Mouse (Mus musculus) cerebellum, postnatal 14 days (tissue): ENCODE measurements around the gene Col6a3.

Source experiments
- DNase-seq, 2 experiments: peaks; one replicate each; pipeline ENCODE4 v3.0.0; 2021; ENCODE audit warnings: mixed read lengths in 2 of 2

The Col6a3 gene

DNA sequence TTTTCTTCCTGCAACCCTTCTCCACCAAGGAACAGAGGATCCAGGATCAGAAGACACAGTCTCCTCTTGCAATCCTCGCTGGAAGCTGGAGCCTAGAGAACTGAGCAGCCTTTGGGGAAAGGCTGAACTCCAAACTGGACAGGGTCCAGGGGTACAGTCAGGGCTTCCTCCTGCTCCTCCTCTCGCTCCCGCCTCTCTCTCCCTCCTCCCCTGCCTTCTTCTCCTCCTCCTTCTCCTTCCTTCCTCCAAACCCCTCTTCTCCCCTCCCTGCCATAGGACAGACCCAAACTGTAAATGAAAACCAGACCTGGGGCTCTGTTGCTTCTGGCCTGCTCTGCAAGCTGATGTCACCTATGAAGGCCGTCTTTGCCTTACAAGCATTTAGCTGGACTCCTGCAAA, at the start of gene Col6a3:
Col6a3 (minus strand) TSS at position 136 of the 400 bp plus-strand sequence.
- peak; percentile 39 to 54 for DNase-seq

DNA sequence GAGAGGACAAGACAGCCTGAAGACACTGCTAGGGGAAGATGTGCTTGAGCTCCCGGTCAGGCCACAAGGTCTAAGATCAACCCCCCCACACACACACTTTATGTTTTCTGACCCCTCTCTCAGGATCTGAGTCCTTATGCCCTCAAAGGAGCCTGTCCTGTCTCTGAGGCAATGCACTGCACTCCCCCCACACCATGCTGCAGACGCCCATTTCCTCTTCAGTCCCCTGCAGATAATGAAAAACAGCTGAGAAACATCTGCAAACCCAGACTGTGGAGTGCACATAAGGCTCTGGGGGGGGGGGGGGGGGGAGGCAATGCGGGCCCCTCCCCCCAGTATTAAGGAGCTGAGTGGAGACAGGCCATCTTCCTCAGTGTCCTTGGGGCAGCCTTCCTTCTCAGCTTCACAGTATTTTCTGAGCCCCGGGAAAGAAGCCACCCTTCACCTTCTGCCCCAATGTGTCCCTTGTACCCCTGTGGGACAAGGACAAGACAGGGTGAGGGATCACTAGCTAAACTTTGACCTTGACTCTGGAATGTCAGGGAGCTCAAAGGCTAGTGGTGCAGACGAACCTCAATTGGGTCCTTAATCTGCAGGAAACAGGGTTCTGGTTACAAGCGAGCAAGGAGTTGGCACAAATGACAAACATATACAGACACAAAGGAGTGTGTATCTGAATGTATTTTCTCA, 42.1 kb upstream of the Col6a3 start:
- no peak for DNase-seq

- DNase-seq: no peak
Measured at GRCm38 (mm10) chr1:90876486-90877270, 32.9 kb upstream of the Col6a3 start.

- DNase-seq: no peak
Measured at GRCm38 (mm10) chr1:90875961-90876360, 32.2 kb upstream of the Col6a3 start.

- no peak for DNase-seq
Measured at GRCm38 (mm10) chr1:90875371-90875770, 31.6 kb upstream of the Col6a3 start.

DNA sequence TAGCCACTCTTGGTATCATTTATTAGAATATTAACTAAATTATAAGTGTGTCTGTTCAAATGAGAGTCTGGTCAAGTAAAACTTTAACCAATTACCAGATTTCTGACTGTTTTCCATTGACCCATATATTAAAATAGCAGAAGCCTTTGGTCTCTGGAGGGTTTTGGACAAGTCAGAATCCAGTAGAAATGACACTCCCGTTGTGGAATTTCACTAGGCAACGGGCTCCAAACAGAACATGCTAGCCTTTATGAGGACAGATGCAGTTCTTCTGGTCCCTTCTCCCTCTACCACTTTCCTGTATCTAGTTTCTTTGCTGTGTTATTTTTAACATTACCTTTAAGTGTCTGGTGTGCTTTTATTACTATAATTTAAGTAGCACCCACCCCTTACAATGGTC, 26.8 kb upstream of the Col6a3 start:
- no peak for DNase-seq

DNA sequence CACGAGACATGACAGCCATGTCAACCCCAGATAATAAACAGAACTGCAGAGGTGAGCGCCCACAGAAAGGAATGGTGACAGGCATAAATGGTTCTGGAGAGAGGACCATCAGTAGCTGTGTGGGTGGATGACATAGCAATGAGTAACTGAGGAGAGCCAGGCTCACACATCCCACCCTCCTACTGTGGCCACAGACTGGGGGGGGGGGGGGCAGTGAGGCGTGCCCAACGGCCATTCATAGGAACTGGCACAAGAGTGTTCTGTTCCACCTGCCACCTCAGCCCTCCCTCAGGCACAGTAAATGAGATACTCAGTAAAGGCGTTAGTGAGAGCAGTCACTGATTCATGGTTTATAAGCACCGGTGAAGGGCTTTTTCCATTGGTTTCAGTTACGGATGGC, 23.0 kb upstream of the Col6a3 start:
- peak in 1 of 2 experiments; percentile 9 for DNase-seq

DNA sequence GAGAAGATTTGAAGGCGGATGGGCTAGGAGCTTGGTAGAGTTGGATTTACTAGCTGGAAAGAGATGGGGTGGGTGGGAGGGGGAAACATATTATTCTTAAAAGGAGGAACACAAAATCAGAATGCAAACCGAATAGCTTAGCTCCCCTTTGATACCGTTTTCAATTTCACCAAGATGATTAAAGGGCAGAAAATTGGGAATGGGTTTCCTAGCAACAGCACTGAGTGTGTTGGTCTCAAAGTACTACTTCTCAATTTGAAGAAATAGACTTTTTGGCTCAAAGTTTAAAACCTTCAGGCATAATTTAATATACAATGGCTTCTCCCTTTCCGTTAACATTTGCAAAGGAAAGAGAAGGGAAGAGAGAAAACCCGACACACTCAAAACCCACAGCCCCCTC, 12.1 kb upstream of the Col6a3 start:
- DNase-seq: no peak

GRCm38 (mm10) chr1:90849836-90850235, 6.1 kb upstream of the Col6a3 start:
- peak; percentile 46 to 48 for DNase-seq

GRCm38 (mm10) chr1:90845206-90845605, 1.4 kb upstream of the Col6a3 start:
- no peak for DNase-seq

DNA sequence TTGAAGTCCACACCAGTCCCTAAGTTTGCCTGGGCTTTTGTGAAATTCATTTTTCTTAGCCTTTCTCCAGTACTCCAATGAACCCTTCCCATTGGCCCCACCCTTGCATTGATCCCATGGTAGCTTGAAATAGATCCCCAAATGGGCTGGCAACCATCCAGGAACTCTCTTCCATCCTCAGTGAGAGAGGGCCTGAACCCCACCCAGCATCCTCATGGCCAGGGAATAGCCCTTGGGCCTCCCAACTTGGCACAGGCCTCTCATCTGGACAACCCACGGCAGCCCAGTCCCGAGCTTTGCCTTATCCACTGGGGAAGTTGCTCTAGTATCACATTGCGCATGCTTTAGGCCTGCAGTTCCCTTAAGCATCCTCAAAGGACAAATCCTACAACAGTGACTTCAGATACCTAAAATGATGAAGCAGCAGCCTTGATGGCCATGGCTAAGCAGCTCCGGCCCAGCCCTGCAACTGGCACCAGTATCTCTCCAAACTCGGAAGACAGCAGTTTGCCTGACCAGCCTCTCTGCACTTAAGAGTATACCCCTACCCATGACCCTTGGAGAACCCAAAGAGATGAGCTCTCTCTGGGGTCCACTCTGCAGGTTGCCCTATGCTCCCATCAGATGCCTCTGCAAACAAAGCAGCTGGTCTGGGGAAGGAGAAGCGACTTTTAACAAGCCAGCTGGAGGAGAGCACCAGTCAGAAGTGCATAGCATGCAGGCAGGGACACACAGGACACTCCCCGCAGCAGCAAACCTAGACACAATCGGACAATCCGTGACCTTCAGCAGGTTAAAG, 783 bp downstream of the Col6a3 start:
- peak in 1 of 2 experiments; percentile 17 for DNase-seq

DNA sequence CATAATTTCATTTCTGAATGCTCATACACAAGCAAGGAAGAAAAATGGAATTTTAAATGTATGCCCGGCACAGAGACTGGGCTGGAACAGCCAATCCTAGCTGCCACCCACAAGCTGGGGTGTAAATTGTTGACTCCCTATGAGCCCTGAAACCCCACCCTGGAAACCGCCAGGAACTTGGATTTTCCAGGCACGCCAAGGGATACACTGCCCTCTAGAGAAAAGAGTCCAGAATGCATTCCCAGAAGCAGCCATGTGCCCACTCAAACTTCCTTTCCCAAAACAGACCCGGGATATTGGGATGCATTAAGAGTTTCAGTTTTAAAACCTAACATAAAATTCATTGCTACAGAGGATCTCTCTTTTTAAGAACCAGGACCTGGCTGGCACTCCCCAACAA, 3.5 kb downstream of the Col6a3 start:
- DNase-seq: peak; percentile 74 to 75

DNA sequence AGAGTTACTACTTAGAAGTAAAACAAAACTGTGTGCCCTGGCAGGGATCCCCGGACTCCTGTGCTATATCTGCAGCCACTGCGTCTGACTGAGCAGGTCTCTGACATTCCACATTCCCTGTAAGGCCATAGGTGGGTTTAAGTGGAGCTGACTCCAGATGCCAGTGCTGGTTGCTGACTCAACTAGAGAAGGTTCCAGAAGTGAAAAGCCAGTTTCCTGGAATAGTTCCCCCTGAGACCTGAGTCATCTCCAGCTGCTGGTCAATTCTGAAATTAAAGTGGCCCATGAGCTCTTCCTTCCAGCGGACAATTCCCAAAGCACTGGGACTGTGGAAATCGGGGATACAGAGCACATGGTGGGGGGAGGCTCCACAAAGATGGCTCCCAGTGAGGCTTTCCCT, 5.1 kb downstream of the Col6a3 start:
- no peak for DNase-seq

DNA sequence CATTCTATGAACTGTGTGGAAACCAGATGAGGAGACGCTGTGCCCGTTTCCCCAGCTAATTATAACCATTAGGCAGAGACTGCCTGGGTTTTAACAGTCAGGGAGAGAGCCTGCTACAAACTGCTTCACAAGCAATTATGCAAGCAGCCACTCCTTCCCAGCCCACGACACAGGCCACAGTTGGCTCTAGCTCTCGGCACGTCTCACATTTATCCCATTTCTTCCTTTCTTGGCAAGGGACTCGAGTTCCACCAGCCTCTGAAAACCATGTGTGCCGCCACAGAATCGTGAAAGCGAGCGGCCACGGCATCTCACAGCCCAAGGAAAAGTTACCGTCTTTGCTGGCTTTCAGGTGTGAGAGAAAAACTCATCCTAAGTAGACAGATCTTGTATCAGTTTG, 5.5 kb downstream of the Col6a3 start:
- no peak for DNase-seq

GRCm38 (mm10) chr1:90836178-90836740, 7.5 kb downstream of the Col6a3 start:
- DNase-seq: no peak

- DNase-seq: no peak
Measured at GRCm38 (mm10) chr1:90834701-90835100, 9.1 kb downstream of the Col6a3 start.

DNA sequence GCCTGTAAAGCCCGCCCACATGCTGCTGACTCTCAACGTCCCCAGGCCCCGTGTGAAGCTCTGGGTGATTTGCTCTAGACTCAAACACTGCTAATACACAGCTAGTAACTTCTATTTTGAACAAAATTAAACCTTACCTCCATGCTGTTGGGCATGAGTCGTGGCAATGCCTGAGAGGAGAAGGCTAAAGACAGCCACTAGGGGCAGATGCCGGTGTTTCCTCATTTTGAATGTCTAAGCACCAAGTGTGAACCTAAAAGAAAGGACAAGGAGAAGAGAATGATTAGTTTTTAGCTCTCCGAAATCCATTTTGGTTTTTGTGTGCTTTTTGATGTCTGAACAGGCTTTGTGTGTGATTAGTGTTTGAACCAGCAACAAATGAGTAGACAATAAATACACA, 13.8 kb downstream of the Col6a3 start:
- peak in 1 of 2 experiments; percentile 21 for DNase-seq

- DNase-seq: peak; percentile 33 to 52
Measured at GRCm38 (mm10) chr1:90813226-90813625, 30.5 kb downstream of the Col6a3 start.

GRCm38 (mm10) chr1:90808930-90809329, 34.8 kb downstream of the Col6a3 start:
- no peak for DNase-seq

DNA sequence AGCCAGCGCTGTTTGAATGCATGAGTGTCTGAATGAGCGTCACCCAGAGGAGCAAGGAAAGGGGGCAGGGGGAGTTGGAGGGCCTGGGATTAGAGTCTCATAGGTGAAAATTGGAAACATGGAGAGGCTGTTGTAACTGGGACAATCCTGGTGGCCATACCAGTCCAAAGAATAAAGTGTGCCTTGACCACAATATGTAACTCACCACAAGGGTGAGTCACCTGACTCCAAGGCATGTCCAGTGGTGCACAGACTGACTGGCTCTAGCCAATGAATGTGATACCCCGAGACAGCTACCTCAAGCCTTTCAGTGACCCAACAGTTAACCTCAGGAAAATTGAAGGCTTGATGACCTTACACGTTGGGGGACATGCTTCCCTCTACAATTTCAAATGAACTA, 40.7 kb downstream of the Col6a3 start:
- DNase-seq: no peak

DNA sequence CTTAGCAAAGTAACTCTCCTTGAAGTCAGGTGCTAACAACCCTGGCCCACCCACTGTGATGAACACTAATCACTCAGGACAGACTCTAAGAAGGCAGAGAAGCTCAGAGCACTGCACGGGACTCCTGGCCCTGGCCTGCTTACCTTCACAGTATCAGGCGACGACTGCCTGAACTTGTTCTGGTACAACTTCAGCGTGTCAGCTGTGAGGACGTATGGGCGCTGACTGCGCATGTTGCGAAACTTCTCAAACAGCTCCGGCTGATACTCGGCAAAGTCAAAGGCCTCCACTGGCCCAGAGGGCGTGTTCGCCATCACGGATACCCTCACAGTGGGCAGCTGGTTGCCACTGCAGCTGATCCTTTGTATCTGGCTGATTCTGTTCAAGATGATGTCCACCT, 42.7 kb downstream of the Col6a3 start:
- DNase-seq: no peak

DNA sequence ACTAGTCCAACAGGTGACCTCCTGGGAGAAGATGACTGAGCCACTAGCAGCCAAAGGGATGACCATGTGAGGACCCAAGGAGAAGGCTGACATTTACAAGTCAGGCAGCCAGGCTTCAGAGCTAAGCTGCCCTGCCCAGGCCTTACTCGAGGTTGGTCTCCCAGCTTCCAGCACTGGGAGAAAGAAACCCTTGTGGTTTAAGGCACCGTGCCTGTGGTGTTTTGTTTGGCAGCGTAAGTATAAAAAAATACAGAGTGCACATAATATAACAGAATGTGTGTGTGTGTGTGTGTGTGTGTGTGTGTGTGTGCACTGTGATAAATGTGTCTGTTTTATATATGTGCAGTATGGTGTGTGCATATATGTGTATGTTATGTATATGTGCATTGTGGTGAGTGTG, 43.3 kb downstream of the Col6a3 start:
- DNase-seq: no peak

DNA sequence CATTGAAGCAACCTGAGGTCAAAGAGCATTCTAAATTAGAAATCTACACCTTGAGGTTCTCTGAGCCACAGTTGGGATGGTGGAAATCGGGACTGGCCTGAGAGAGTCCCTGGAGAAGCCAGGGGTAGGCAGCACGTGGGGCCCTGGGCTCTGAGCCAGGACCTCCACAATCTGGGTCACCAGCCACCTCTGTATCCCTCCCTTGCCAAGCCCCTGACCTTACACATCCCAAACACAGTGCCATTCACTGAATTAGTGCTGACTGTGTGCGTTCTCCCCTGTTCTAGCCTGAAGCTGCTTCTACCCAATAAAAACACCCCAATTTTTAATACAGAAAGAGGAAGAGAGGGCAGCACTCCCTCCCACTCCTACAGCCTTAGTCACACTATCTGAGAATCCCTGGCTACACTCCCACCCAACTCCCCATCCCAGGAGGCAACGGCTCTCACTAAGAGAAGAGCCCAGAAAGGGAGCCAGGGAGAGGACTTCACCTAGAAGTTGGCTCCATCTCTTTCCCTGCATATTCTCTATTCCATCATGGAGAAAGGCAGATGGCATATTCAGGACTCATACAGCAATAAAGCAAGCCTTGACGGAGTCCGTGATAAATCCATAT, 46.4 kb downstream of the Col6a3 start:
- peak in 1 of 2 experiments; percentile 25 for DNase-seq
